30 mouse cellular contexts compared by ENCODE assay signal in the genomic region with DNA sequence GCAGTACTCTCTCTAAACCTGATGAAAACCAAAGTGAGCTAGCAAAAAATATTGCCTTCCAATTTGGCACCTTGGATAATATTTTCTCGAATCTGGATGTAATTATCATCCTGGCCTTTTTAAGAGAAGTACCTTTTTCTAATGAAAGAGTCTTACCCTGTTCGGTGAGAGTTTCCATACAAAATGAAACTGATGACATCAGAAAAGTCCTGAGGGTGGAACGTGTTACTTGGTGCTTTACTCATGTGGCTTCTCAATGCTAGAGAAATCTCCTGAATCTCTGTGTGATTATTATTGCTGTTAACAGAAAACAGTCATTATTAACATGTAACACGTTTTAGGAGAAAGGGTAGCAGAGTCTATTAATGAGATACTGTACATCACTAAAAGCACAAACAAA.
"Had no signal": no experiment of that assay in that cellular context is flagged by ENCODE, and none has a peak within 500 bp of the region (broad histone marks: within the 10 kb centered on the region; RNA-seq: fewer than 3 reads in every experiment).

No protein-coding gene starts in this region.

- H3K9ac ChIP-seq: limb, embryonic 12.5 days; limb, embryonic 13.5 days; limb, embryonic 15.5 days; liver, embryonic 12.5 days; liver, embryonic 13.5 days; liver, embryonic 14.5 days; liver, embryonic 15.5 days; liver, postnatal 0 days; lung, embryonic 14.5 days; lung, embryonic 15.5 days; midbrain, embryonic 12.5 days; midbrain, embryonic 13.5 days; midbrain, embryonic 15.5 days; neural tube, embryonic 12.5 days had no signal

- DNase-seq: left cerebral cortex, postnatal 4 days; liver; liver, embryonic 13.5 days; liver, postnatal 0 days; lung, adult 18-20 months; lung, adult 2 months; lung, embryonic 14.5 days; lung, postnatal 10 days; lung, postnatal 14 days; lung, postnatal 36 days; lung, postnatal 4 days; midbrain, embryonic 14.5 days had no signal

- H3K4me2 ChIP-seq: limb, embryonic 12.5 days; limb, embryonic 13.5 days; limb, embryonic 15.5 days; liver, embryonic 11.5 days; liver, embryonic 12.5 days; liver, embryonic 13.5 days; liver, embryonic 15.5 days; lung, embryonic 14.5 days; lung, embryonic 15.5 days; midbrain, embryonic 11.5 days; midbrain, embryonic 12.5 days; midbrain, embryonic 13.5 days; midbrain, embryonic 15.5 days; neural tube, embryonic 12.5 days had no signal

- H3K4me1 ChIP-seq: limb, embryonic 10.5 days; limb, embryonic 12.5 days; limb, embryonic 13.5 days; limb, embryonic 15.5 days; lung, embryonic 15.5 days; midbrain, embryonic 10.5 days; midbrain, embryonic 12.5 days; midbrain, embryonic 13.5 days; midbrain, embryonic 15.5 days; neural tube, embryonic 12.5 days had no signal

- H3K4me3 ChIP-seq: limb, embryonic 10.5 days; limb, embryonic 12.5 days; limb, embryonic 13.5 days; limb, embryonic 15.5 days; liver, embryonic 12.5 days; liver, embryonic 13.5 days; liver, embryonic 15.5 days; lung, embryonic 15.5 days; megakaryocyte, embryonic 14.5 days; midbrain, embryonic 10.5 days; midbrain, embryonic 12.5 days; midbrain, embryonic 13.5 days; midbrain, embryonic 15.5 days; myocyte; neural tube, embryonic 12.5 days had no signal

- H3K27me3 ChIP-seq: limb, embryonic 12.5 days; limb, embryonic 13.5 days; limb, embryonic 15.5 days; liver, embryonic 12.5 days; liver, embryonic 13.5 days; liver, embryonic 15.5 days; lung, embryonic 15.5 days; megakaryocyte, embryonic 14.5 days; midbrain, embryonic 12.5 days; midbrain, embryonic 13.5 days; midbrain, embryonic 15.5 days; neural tube, embryonic 12.5 days had no signal

- H3K9me3 ChIP-seq: limb, embryonic 10.5 days; limb, embryonic 12.5 days; limb, embryonic 13.5 days; limb, embryonic 15.5 days; liver, embryonic 12.5 days; liver, embryonic 13.5 days; liver, embryonic 15.5 days; lung, embryonic 15.5 days; megakaryocyte, embryonic 14.5 days; midbrain, embryonic 10.5 days; midbrain, embryonic 12.5 days; midbrain, embryonic 13.5 days; midbrain, embryonic 15.5 days; neural tube, embryonic 12.5 days had no signal

- H3K27ac ChIP-seq: limb, embryonic 10.5 days; limb, embryonic 12.5 days; limb, embryonic 13.5 days; limb, embryonic 15.5 days; liver, embryonic 12.5 days; liver, embryonic 13.5 days; liver, embryonic 14.5 days; liver, embryonic 15.5 days; lung, embryonic 15.5 days; macrophage; midbrain, embryonic 10.5 days; midbrain, embryonic 12.5 days; midbrain, embryonic 13.5 days; midbrain, embryonic 15.5 days; neural tube, embryonic 12.5 days had no signal
